In the genomic region with DNA sequence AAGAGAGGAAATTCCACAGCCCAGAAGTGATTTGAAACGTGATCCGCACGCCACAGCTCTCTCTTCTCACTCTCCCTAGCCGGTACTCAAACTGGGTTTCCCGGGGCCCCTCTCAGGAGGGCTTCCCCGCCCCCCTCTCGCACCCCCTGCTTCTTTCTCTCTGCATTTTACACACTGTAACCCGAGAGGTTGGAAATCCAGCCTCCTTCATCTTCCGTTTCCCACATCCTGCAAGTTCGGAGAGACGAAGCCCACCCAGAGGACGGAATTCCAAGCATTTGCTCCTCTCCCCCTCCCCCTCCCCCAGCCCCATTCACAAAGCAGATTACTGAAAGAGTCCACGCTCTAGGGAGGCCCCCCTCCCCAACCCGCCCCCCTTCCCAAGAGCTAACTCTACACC, we compare ENCODE assay signal across 9 mouse cellular contexts. TPM values are rescaled to one million over a fixed set of nuclear protein-coding genes. Genes with fewer than 3 reads are reported as not detected.
DNase-seq lines count a peak whose midpoint lies in the region; ATAC-seq lines count a peak whose summit lies in the region.
"Had no signal": no experiment of that assay in that cellular context is flagged by ENCODE, and none has a peak within 500 bp of the region (broad histone marks: within the 10 kb centered on the region; RNA-seq: fewer than 3 reads in every experiment).

No protein-coding gene starts in this region.

- H3K36me3 ChIP-seq in heart, embryonic 11.5 days (ENCODE audit: control insufficient read depth, insufficient read depth, low read length), result no peaks in the 10 kb centered on the region
- H3K36me3 ChIP-seq in hindbrain, embryonic 13.5 days, result no peaks in the 10 kb centered on the region
- no peaks in the 10 kb centered on the region for H3K36me3 ChIP-seq in midbrain, embryonic 11.5 days (ENCODE audit: control insufficient read depth, insufficient read depth, low read length)

- H3K9me3 ChIP-seq in heart, embryonic 11.5 days (replicated peaks; ENCODE audit: control insufficient read depth, low read length), result no peaks in the 10 kb centered on the region
- no peaks in the 10 kb centered on the region for H3K9me3 ChIP-seq in hindbrain, embryonic 13.5 days
- no peaks in the 10 kb centered on the region for H3K9me3 ChIP-seq in midbrain, embryonic 11.5 days (ENCODE audit: control insufficient read depth, low read length)
- H3K9me3 ChIP-seq: megakaryocyte, embryonic 14.5 days had no signal

- no peak for DNase-seq in heart, adult 8-10 months (ENCODE audit: low spot score)
- DNase-seq in ZHBTc4 (ENCODE audit: low read depth, low spot score), result peak; percentile 88
- peak; percentile 97 for DNase-seq in midbrain, embryonic 11.5 days (ENCODE audit: low spot score, missing footprints)
- no peak for DNase-seq in urinary bladder, adult 2 months (ENCODE audit: low spot score)
- DNase-seq in layer of hippocampus, adult 18-20 months (ENCODE audit: low spot score in 2 of 2), result no peak
- no peak for DNase-seq in T-cell, adult 2 months (ENCODE audit: low spot score)

- H3K4me1 ChIP-seq in heart, embryonic 11.5 days (ENCODE audit: control insufficient read depth, insufficient read depth, low read length), result peaks cover 47% of the 10 kb centered on the region
- H3K4me1 ChIP-seq in hindbrain, embryonic 13.5 days (replicated peaks), result peaks cover 52% of the 10 kb centered on the region
- H3K4me1 ChIP-seq in midbrain, embryonic 11.5 days (ENCODE audit: control insufficient read depth, insufficient read depth, low read length), result peaks cover 30% of the 10 kb centered on the region

- H3K9ac ChIP-seq in heart, embryonic 11.5 days (ENCODE audit: low read depth, low read length), result peak overlapping the region; percentile 74
- peak overlapping the region; percentile 62 for H3K9ac ChIP-seq in hindbrain, embryonic 13.5 days
- H3K9ac ChIP-seq in midbrain, embryonic 11.5 days (ENCODE audit: low read length), result peak overlapping the region; percentile 52

- peak overlapping the region; percentile 98 for H3K27ac ChIP-seq in heart, embryonic 11.5 days (ENCODE audit: low read depth, low read length)
- H3K27ac ChIP-seq in hindbrain, embryonic 13.5 days, result peak overlapping the region; percentile 44
- H3K27ac ChIP-seq in midbrain, embryonic 11.5 days (ENCODE audit: low read depth, low read length), result peak overlapping the region; percentile 80

- peak; percentile 46; the same call in 1 of the 2 replicates for ATAC-seq in heart, embryonic 11.5 days (replicated peaks; ENCODE audit: insufficient number of reproducible peaks, low FRiP score, low TSS enrichment)
- ATAC-seq in hindbrain, embryonic 13.5 days (ENCODE audit: low FRiP score), result no peak
- ATAC-seq in midbrain, embryonic 11.5 days (ENCODE audit: low FRiP score), result peak; percentile 71

- no peaks in the 10 kb centered on the region for H3K27me3 ChIP-seq in heart, embryonic 11.5 days (ENCODE audit: control insufficient read depth, insufficient read depth, low read length)
- H3K27me3 ChIP-seq in hindbrain, embryonic 13.5 days, result peaks cover 8% of the 10 kb centered on the region; the same call in 1 of the 2 replicates
- H3K27me3 ChIP-seq in midbrain, embryonic 11.5 days (ENCODE audit: control insufficient read depth, insufficient read depth, low read length), result no peaks in the 10 kb centered on the region

- WGBS in heart, embryonic 11.5 days (ENCODE audit: insufficient replicate concordance), result 1% methylated on average over 14 of the region's 14 CpGs
- 2% methylated on average over 14 of the region's 14 CpGs for WGBS in hindbrain, embryonic 13.5 days
- 0% methylated on average over 14 of the region's 14 CpGs for WGBS in midbrain, embryonic 11.5 days

- peak overlapping the region; percentile 68 for H3K4me2 ChIP-seq in heart, embryonic 11.5 days
- peak overlapping the region; percentile 49 for H3K4me2 ChIP-seq in hindbrain, embryonic 13.5 days
- H3K4me2 ChIP-seq in midbrain, embryonic 11.5 days, result peak overlapping the region; percentile 48

- H3K4me3 ChIP-seq in heart, embryonic 11.5 days (ENCODE audit: low read depth, low read length), result peak overlapping the region; percentile 40
- H3K4me3 ChIP-seq in hindbrain, embryonic 13.5 days, result peak overlapping the region; percentile 24
- H3K4me3 ChIP-seq in midbrain, embryonic 11.5 days (ENCODE audit: low read depth, low read length), result peak overlapping the region; percentile 13
- H3K4me3 ChIP-seq: megakaryocyte, embryonic 14.5 days had no signal

RNA-seq across cellular contexts. Expression of a gene that starts 26.5 kb away (rescaled TPM):
- 23.5 and 27.3 TPM in 2 replicates for polyA plus RNA-seq in heart, embryonic 11.5 days (2014; fragmentation: Nextera tagmentation; extraction: Ambion mirVana)
- 10 to 100 TPM; 16.0 to 22.3 (median 17.4) TPM for total RNA-seq in heart, adult 8-10 months (2022)
- polyA plus RNA-seq in hindbrain, embryonic 13.5 days (2015; fragmentation: Nextera tagmentation; extraction: Ambion mirVana), result 12.7 and 13.8 TPM in 2 replicates
- polyA plus RNA-seq in midbrain, embryonic 11.5 days (2014; fragmentation: Nextera tagmentation; extraction: Ambion mirVana), result 16.0 and 19.7 TPM in 2 replicates
- polyA plus RNA-seq in urinary bladder, adult 2 months (2012; rRNA removed), result 21.2 and 24.4 TPM in 2 replicates
- total RNA-seq in layer of hippocampus, adult 18-20 months (2021), result 1 to 10 TPM; 4.2 to 4.5 TPM

Comparison
In these comparisons a context has a peak if more than half of its experiments do, and no peak if none do; other contexts are left out.
1. H3K27ac ChIP-seq: peak in every context shown above with its lines; median percentile 98 in heart, embryonic 11.5 days; 80 in midbrain, embryonic 11.5 days; 44 in hindbrain, embryonic 13.5 days.
2. DNase-seq: peak in ZHBTc4 (single experiment) and midbrain, embryonic 11.5 days (single experiment); none in heart, adult 8-10 months (single experiment), urinary bladder, adult 2 months (single experiment), layer of hippocampus, adult 18-20 months (0 of 2) and T-cell, adult 2 months (single experiment).
3. Peak in every context shown above with its lines, with median percentiles within 50 percentile points of each other: H3K4me2 ChIP-seq, H3K4me3 ChIP-seq and H3K9ac ChIP-seq.